Mouse (Mus musculus): Measurements from ENCODE around the gene Gm609.
"Not testable (repeated sequence)": the region's sequence is repeated elsewhere in the genome, so short reads cannot be mapped to it uniquely, and the experiment has no call there.

The Gm609 gene

DNA sequence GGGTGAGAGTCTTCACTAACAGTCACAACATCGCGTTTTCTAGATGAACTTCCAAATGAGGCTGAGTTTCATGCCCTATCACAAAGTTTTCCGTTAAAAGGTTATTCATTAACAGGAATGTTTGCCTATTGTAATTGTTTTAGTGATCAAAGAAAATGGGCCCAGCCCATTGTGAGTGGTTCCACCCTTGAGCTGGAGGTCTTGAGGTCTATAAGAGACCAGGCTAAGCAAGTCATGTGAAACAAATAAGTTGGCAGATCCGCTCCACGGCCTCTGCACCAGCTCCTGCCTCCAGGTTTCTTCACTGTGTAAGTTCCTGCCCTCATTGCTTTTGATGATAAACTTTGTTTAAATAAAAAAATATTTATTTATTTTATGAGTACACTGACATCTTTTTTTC is at the start of gene Gm609:
Gm609 (minus strand) TSS at position 43 of the 400 bp plus-strand sequence.
- DNase-seq (ENCODE audit: low read depth, low spot score) = no peak

DNA sequence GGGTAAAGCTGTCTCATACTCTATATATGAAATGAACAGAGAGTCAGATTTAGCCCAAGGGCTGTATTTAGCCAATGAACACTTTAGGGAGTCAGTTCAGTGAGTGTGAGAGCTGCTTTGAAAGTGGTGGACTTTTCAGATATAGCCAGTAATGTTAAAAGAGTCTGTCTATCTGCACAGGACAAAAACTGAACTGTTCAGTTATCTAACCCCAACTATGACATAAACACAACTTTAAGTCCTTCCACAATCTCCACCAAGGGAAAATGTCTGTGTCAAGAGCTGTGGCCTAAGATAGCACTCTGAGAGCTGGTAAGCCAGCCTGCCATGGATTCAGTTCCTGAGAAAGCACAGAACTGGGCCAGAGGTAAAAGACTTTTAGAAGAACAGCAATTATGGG is 49.3 kb upstream of the Gm609 start:
- DNase-seq (ENCODE audit: low read depth, low spot score) = no peak

GRCm38 (mm10) chr16:45538342-45538741 is 45.6 kb upstream of the Gm609 start:
- not testable (repeated sequence) for DNase-seq (ENCODE audit: low read depth, low spot score)

DNA sequence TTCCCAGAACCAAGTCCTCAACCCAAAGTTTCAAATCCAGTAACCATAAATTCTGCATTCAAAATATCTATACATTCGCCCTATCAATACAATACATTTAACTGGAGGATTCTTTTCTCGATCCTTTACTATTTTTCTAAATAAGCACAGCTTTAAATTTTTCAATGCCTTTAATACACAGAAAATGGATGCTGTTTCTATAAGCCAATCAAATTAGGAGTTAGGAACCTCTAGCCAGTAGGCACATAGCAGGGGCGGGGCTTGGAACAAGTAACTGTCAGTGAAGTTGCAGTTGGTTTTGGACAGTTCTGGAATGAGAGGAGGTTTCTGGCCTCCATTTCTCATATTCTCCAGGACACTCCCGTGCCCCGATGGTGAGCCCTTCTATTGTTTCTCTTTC is 42.2 kb upstream of the Gm609 start, which contains the start of gene Slc9c1:
Slc9c1 (plus strand) TSS at position 301 of the 400 bp plus-strand sequence.
- DNase-seq (ENCODE audit: low read depth, low spot score) = no peak

DNA sequence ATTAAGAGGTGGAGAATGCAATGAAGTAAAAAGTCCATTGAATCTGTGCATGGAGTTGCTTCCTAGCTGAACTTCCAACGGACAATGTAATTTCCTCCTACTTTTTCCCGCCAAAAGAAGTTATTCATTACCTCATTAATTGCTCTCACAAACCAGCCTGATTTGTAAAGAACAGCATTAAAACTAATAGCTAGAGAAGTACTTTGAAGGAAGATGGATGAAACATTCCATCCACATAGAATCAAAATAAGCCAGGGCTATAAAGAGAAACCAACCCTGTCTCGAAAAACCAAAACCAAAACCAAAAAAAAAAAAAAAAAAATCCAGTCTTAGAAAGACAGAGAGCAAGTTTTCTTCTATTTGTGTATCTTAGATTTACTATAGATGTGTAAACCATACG is 39.2 kb upstream of the Gm609 start, which contains the start of gene Gm17783:
Gm17783 (minus strand) TSS at position 101 of the 400 bp plus-strand sequence.
- DNase-seq (ENCODE audit: low read depth, low spot score) = no peak

- no peak for DNase-seq (ENCODE audit: low read depth, low spot score)
Observed at GRCm38 (mm10) chr16:45525551-45525950, 32.8 kb upstream of the Gm609 start.

- DNase-seq (ENCODE audit: low read depth, low spot score) = no peak
Observed at GRCm38 (mm10) chr16:45495326-45495725, 2.6 kb upstream of the Gm609 start.

DNA sequence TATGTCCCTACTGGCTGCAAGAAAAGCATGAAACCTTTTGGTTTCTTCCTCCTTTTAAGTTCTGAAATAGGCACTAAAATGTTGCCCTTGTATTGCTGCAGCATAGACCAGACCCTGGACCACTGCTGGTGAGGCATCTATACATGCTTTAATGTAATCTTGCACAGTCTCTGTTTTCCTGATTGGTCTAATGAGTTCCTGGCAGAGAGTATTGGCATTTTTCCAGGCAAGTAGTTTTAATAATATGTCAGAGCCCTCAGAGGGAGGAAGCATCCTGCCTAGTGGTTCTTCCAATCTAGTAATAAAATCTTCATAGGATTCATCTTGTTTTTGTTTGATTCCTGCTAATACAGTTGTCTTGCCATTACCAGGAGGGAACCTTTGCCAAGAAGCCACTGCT is 15.8 kb downstream of the Gm609 start:
- no peak for DNase-seq (ENCODE audit: low read depth, low spot score)

DNA sequence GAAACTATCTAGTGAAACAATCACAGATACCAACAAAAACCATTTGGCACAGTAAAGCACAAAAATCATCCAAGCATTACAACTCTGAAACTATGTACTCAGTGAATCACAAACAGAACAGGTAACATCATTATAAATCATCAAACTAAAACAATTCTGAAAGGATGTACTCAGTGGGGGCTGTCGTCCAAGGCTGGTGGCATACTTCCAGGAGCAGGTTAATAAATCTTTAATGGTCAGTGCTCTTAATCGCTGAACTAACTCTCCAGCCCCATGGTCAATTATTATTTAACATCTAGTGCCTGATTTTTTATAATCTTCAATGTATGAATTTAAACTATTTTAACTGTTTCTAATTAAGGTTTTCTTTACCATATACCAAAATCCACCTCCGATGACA is 20.9 kb downstream of the Gm609 start:
- DNase-seq (ENCODE audit: low read depth, low spot score) = not testable (repeated sequence)

DNA sequence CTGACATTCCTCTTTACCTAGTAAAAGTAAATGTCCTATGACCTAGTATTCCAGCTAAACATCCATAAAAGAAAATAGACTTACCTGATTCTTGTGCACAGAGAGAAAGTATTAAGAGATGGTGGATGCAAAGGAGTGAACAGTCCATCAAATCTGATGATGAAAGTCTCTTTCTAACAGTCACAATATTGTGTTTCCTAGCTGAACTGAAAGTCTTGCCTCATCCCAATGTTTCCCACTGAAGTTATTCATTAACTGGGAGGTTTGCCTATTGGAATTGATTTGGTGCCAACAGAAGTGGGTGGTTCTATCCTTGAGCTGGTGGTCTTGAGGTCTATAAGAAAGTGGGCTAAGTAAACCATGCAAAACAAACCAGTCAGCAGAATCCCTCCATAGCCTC is 38.0 kb downstream of the Gm609 start:
- no peak for DNase-seq (ENCODE audit: low read depth, low spot score)

- DNase-seq (ENCODE audit: low read depth, low spot score) = no peak
Observed at GRCm38 (mm10) chr16:45437230-45437739, 55.5 kb downstream of the Gm609 start.

- DNase-seq (ENCODE audit: low read depth, low spot score) = no peak
Observed at GRCm38 (mm10) chr16:45435591-45435990, 57.2 kb downstream of the Gm609 start.

DNA sequence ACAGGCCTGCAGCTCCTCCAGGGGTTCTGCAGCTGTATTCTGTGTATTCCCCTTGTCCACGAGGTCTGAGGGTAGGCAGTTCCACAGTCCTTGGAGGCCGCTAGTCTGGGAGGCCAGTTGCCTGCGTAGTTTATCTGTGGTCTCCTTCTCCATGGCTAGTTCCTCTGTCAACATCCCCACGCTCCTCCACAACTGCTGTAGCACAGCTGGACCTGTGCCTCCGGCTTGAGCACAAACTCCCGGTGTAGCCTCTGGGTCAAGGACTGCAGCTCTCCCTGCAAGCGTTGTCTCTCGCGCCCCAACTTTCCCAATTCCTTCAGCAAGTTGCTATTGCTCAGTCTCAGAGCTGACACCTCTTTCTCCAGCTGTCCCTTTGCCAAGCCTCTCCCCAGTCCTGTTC is 65.1 kb downstream of the Gm609 start:
- no peak for DNase-seq (ENCODE audit: low read depth, low spot score)

DNA sequence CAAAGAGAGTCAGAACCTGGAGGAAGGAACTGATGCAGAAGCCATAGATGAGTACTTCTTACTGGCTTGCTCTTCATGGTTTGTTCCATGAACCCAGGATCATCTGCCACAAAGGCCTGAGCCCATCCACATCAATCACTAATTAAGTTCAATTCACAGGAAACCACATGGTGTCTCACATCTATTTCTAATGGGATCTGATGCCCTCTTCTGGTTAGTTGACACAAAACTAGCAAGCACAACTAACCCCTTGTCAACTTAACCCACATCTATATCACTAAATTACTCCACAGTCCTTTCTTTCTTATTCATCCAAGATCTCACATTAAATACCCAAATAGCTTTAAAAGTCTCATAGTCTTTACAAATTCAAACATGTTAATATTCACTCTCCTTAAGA is 79.3 kb downstream of the Gm609 start:
- DNase-seq (ENCODE audit: low read depth, low spot score) = no peak

DNA sequence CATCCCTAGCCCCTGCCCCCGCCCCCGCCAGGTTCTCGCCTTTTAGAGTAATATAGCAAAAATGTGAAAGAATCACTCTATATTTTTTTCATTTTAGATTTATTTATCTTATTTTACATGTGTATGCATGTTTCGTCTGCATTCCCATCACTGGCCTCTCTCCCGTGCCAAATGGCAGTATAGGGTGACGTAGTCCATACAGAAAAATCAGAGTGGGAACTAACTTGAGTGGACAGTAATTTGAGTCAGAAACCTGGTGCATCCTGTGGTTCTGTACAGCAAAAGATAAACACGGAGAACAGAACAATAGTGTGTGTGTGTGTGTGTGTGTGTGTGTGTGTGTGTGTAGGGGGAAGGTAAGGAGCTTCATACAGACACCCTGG is 83.7 kb downstream of the Gm609 start:
- not testable (repeated sequence) for DNase-seq (ENCODE audit: low read depth, low spot score)

DNA sequence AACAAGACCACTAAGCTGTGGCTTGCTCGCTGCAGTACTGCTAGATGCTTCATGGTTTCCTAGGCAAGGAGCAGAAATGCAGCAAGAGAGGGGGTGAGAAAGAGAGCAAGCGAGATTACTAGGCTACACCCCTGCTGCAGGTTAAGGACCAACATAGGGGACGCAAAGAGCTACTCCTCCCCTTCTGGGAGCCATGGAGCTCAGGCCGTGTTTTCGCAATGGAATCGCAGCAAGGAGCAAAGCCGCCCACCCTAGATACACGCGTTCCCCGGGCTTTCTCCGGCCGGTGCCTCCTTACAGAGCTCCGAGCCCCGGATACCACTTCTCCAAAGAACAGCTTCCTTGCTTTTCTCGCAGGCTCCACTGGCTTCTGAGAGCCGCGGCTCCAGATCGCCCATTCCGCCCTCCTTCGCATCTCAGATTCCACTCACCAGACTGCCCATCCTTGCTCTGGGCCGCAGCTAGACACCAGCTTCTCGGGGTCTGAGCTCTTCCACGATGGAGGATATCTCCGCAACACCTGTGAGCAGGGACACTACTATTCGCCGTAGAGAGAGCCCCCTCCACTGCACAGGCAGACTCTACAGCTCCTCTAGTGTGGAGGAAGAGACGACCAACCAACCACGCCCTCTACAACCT is 84.2 kb downstream of the Gm609 start, which contains the start of gene Cd200:
Cd200 (minus strand) TSS at position 629 of the 639 bp plus-strand sequence.
- peak; percentile 21 for DNase-seq (ENCODE audit: low read depth, low spot score)

GRCm38 (mm10) chr16:45407645-45408400 is 84.9 kb downstream of the Gm609 start:
- no peak for DNase-seq (ENCODE audit: low read depth, low spot score)

DNA sequence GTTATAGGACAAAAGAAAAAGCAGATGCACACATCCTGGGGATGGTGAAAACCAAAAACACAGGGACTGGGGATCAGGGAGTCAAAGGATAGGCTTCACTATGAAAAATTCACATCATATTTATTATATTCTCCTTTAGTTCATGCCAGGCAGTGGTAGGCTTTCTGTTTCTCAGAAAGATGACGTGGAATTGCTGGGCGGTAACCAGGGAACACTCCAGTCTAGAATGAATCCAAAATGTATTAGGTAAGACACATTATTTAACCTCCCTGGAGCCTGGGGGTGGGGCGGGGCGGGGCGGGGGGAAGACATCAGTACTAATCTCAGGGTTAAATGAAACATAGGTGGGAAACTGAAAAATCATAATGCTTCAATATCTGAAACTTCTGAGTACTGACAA is 85.7 kb downstream of the Gm609 start:
- DNase-seq (ENCODE audit: low read depth, low spot score) = no peak

- DNase-seq (ENCODE audit: low read depth, low spot score) = no peak
Observed at GRCm38 (mm10) chr16:45402951-45403350, 89.8 kb downstream of the Gm609 start.

DNA sequence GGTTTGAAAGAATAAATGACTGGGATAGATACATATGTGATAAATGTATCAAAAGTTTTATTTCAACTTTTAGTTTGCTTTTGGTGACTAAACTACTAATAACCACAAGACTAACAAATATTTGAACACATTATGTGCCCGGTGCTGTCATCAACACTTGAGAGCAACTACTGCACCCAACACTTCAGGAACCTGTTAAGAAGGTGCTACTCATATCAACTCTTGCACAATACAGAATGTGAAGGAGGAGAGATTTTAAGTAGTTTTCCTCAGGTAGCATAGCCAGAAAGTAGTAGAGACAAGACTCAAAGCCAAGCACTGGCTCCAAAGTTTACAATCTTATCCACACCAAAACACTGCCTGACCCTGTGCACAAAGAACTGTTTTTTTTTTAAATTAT is 90.7 kb downstream of the Gm609 start:
- no peak for DNase-seq (ENCODE audit: low read depth, low spot score)

GRCm38 (mm10) chr16:45399947-45400555 is 92.7 kb downstream of the Gm609 start:
- DNase-seq (ENCODE audit: low read depth, low spot score) = no peak

DNA sequence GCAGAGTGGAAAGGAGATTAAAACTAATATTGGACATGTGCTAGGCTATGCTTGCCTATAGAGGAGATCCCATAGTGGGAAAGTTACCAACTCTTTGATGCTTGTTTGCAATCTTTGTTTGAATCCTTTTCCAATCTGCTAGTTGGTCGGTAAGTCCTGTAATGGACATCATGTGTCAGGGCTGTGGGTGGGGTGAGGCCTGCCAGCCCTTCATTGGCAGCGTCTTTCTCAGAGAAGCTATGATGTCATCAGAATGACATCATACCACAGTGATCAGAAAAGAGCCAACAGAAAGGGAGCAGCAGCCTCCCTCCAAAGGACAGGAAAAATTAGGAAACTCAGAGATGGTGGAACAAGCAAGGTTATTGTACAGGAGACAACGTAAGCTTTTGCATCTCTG is 93.4 kb downstream of the Gm609 start:
- DNase-seq (ENCODE audit: low read depth, low spot score) = no peak
